Comparison of ENCODE assay signal across 27 mouse cellular contexts in genomic region chr14:107584252-107584651, GRCm38 (mm10).
"Had no signal": no experiment of that assay in that cellular context is flagged by ENCODE, and none has a peak within 500 bp of the region (broad histone marks: within the 10 kb centered on the region; RNA-seq: fewer than 3 reads in every experiment).

No protein-coding gene starts in this region.

- H3K9me3 ChIP-seq: limb, embryonic 10.5 days; limb, embryonic 12.5 days; limb, embryonic 13.5 days; limb, embryonic 15.5 days; liver, embryonic 12.5 days; liver, embryonic 13.5 days; liver, embryonic 15.5 days; lung, embryonic 15.5 days; megakaryocyte, embryonic 14.5 days; midbrain, embryonic 10.5 days; midbrain, embryonic 12.5 days; midbrain, embryonic 13.5 days; midbrain, embryonic 15.5 days had no signal

- H3K27me3 ChIP-seq: limb, embryonic 12.5 days; limb, embryonic 13.5 days; limb, embryonic 15.5 days; liver, embryonic 12.5 days; liver, embryonic 13.5 days; liver, embryonic 15.5 days; lung, embryonic 15.5 days; megakaryocyte, embryonic 14.5 days; midbrain, embryonic 12.5 days; midbrain, embryonic 13.5 days; midbrain, embryonic 15.5 days had no signal

- H3K4me3 ChIP-seq: limb, embryonic 10.5 days; limb, embryonic 12.5 days; limb, embryonic 13.5 days; limb, embryonic 15.5 days; liver, embryonic 12.5 days; liver, embryonic 13.5 days; liver, embryonic 15.5 days; lung, embryonic 15.5 days; megakaryocyte, embryonic 14.5 days; midbrain, embryonic 10.5 days; midbrain, embryonic 12.5 days; midbrain, embryonic 13.5 days; midbrain, embryonic 15.5 days; myocyte had no signal

- H3K9ac ChIP-seq: limb, embryonic 12.5 days; limb, embryonic 13.5 days; limb, embryonic 15.5 days; liver, embryonic 12.5 days; liver, embryonic 13.5 days; liver, embryonic 14.5 days; liver, embryonic 15.5 days; liver, postnatal 0 days; lung, embryonic 14.5 days; lung, embryonic 15.5 days; midbrain, embryonic 12.5 days; midbrain, embryonic 13.5 days; midbrain, embryonic 15.5 days had no signal

- H3K4me1 ChIP-seq: limb, embryonic 10.5 days; limb, embryonic 12.5 days; limb, embryonic 13.5 days; limb, embryonic 15.5 days; liver, embryonic 12.5 days; liver, embryonic 13.5 days; liver, embryonic 15.5 days; lung, embryonic 15.5 days; megakaryocyte, embryonic 14.5 days; midbrain, embryonic 10.5 days; midbrain, embryonic 12.5 days; midbrain, embryonic 13.5 days; midbrain, embryonic 15.5 days had no signal

- H3K27ac ChIP-seq: limb, embryonic 10.5 days; limb, embryonic 12.5 days; limb, embryonic 13.5 days; limb, embryonic 15.5 days; liver, embryonic 12.5 days; liver, embryonic 13.5 days; liver, embryonic 14.5 days; liver, embryonic 15.5 days; lung, embryonic 15.5 days; macrophage; midbrain, embryonic 10.5 days; midbrain, embryonic 12.5 days; midbrain, embryonic 13.5 days; midbrain, embryonic 15.5 days had no signal

- H3K36me3 ChIP-seq: limb, embryonic 10.5 days; limb, embryonic 12.5 days; limb, embryonic 13.5 days; limb, embryonic 15.5 days; liver, embryonic 12.5 days; liver, embryonic 13.5 days; liver, embryonic 15.5 days; lung, embryonic 15.5 days; midbrain, embryonic 10.5 days; midbrain, embryonic 12.5 days; midbrain, embryonic 13.5 days; midbrain, embryonic 15.5 days had no signal

- DNase-seq: left cerebral cortex, postnatal 4 days; liver; liver, embryonic 13.5 days; liver, postnatal 0 days; lung, adult 18-20 months; lung, adult 2 months; lung, embryonic 14.5 days; lung, postnatal 10 days; lung, postnatal 14 days; lung, postnatal 36 days; lung, postnatal 4 days; midbrain, embryonic 14.5 days had no signal
